Mouse (Mus musculus) right cerebral cortex, adult 2 months (tissue): ENCODE results near the gene Alg5.
"Not testable (repeated sequence)": the region's sequence is repeated elsewhere in the genome, so short reads cannot be mapped to it uniquely, and the experiment has no call there.

Experiments
- DNase-seq, 2 experiments: peaks; one replicate each; pipeline ENCODE4 v3.0.0; 2021 to 2022; ENCODE audit warnings: low spot score in 2 of 2

Alg5 gene

GRCm38 (mm10) chr3:54736101-54736927 lies 975 bp downstream of the Alg5 start:
- peak in 1 of 2 experiments; percentile 34 for DNase-seq

DNA sequence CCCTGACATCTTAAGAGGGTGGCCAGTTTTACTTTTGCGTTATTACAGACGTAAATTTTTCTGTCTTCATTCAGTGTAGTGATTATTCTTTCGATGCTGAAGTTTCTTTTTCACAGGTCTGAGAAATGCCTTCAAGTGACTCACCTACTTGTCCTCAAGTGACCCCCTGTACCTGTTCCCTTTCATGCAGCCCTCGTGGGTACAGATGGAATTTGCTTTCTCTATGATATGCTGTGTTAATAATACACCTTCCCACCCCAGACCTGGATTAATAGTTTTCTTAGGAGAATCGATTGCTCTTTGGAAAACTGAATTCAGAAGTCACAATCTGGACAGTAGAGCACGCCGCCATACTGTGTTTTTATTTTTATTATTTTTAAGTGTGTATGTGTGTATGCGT lies 2.0 kb downstream of the Alg5 start:
- DNase-seq = no peak

GRCm38 (mm10) chr3:54741965-54742364 lies 6.6 kb downstream of the Alg5 start:
- DNase-seq = no peak

GRCm38 (mm10) chr3:54745799-54746198 lies 10.5 kb downstream of the Alg5 start:
- no peak for DNase-seq

GRCm38 (mm10) chr3:54753411-54753810 lies 18.1 kb downstream of the Alg5 start:
- no peak for DNase-seq

GRCm38 (mm10) chr3:54755145-54756041 lies 20.1 kb downstream of the Alg5 start, which contains the start of gene Smad9:
Smad9 (plus strand) TSS chr3:54755582.
- peak; percentile 60 to 70 for DNase-seq

DNA sequence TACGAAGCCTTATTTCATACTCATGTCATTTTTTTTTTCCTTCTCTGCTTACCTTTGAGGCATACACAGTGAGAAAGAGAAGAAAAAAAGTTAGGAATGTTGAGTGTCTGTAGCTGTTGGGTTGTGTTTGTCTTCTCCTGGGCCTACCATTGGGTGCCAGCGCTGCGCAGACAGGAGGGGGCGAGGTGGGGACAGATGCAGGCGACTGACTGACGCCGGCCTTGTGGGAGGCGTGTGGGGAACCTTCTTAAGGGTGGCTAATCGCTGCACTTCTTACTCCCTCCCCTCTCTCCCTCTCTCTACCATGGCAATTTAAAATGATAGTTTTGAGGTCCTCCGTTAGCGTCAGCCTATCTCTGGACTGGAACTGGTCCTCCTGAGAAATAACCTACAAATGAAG lies 20.7 kb downstream of the Alg5 start:
- DNase-seq = peak; percentile 52 to 60

DNA sequence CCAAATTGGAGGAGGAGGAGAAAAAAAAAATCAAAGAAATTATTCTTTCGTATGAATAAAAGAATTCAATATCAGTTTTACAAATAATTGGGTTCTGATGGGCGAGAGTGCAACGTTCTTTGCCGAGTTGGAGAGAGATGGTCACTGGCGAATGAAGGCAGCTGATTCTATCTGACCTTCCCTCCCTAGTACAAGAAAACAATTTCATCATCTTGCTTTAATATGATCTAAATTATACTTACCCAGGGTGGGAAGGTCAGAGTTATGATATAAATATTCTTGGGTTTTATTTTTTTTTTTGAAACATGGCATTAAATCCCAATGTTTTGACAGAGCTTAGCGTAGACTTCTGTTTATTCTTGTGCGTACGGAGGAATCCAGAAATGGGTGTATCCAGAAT lies 22.1 kb downstream of the Alg5 start:
- DNase-seq = no peak

- DNase-seq = no peak
These were observed 23.9 kb downstream of the Alg5 start for GRCm38 (mm10) chr3:54759211-54759610.

GRCm38 (mm10) chr3:54760321-54761115 lies 25.2 kb downstream of the Alg5 start:
- no peak for DNase-seq

- DNase-seq = no peak
These were observed 25.9 kb downstream of the Alg5 start for GRCm38 (mm10) chr3:54761258-54761657.

DNA sequence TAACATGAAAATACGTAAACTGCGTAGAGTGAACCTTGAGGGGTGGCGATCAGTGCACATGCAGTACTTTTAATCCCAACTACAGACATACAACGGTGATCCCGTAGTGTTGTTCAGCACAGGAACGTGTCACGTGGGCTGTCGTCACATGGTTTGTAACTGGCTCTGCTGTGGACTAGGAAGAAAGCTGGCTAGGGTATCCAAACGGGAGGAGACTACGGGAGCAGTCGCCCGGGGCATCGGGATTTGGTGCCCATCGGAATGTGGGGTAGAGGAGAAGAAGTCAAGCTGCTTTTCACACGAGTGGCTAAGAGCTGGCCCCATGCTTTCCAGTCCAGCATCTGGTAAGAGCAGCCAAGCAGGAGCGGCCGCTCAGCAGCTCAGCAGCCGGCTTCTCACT lies 29.1 kb downstream of the Alg5 start:
- DNase-seq = peak; percentile 20 to 36

GRCm38 (mm10) chr3:54765521-54765920 lies 30.2 kb downstream of the Alg5 start:
- DNase-seq = not testable (repeated sequence)

DNA sequence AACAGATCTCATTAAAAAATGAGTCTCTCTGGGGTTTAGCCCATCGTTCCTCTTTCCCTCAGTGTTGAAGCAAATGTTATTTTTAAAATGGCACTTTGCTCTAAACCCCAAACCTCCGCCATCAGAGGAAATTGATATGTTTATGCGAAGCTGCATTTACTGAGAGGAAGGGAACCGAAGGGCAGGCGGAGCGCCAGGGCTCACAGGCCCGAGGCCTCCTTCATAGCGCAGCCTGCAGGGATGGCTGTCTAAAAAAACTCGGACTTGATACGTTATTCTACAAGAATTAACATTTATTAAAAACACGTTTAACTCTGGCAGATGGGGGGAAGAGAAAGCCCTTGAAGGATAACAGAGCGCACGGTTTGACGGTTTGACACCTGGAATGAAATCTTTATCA lies 30.7 kb downstream of the Alg5 start:
- no peak for DNase-seq

DNA sequence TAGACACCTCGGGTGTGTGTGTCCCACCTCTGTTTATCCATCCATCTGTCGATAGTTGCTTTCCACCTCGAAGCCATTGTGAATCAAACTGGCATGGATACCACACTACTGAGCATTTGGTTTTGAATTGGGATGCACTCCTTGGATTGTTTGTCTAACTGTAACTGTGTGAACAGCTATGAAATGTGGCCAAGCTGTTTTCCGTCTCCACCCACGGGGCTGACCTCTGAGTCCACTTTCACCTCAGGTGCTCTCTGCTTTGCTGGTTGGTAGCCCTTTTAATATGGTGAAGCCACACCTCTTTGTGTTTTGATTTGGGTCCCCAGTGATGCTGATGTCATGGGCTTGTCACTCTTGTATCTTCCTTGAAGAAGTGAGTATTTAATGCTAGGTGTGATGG lies 31.5 kb downstream of the Alg5 start:
- DNase-seq = no peak

DNA sequence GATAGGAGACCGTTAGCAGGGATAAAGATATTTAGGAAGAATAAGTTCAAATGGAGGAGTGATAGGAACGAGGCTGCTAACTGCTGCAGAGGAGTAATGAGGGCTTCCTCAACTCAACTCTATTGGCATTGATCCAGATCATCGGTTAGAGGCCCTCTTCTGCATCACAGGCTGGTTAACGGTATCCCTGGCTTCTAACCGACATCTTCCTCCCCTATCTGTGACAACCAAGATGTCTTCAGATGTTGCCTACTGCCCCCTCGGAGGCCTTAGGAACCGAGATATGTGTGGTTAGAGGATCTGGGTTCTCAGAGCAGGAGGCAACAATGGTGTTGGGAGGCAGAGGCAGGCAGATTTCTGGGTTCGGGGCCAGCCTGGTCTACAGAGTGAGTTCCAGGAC lies 33.3 kb downstream of the Alg5 start:
- DNase-seq = no peak

GRCm38 (mm10) chr3:54769349-54770275 lies 34.3 kb downstream of the Alg5 start:
- DNase-seq = no peak

- no peak for DNase-seq
These were observed 38.3 kb downstream of the Alg5 start for GRCm38 (mm10) chr3:54773613-54774012.

DNA sequence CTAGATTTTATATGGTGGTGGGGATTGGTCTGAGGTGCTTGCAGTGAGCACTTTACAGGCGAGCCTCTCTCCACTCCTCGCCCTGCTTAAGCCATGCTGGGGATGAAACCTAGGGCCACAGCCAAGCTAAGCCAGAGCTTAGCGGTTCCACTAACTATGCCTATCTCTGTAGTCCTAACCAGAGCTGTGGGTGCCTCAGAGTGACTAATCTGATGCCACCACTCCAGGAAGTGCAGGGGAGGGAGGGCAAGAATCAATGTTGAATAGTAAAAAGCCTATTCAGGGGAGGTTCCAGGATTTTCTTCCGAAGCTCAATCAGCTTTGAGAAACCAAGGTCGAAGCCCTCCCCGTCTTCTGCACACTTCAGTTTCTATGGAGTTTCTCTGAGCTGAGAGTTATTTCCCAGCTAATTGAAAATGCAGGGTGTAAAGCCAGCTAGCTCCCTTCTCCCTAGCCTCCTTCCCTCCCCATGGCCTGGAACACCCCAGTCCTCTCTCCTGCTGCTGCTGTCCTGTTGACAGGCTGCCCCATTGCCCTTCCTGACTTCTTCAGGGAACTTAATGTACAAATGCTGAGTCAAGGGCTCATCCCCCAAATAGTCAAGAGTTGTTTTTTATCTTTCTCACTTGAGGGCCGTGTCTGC lies 40.8 kb downstream of the Alg5 start:
- no peak for DNase-seq

GRCm38 (mm10) chr3:54790601-54791000 lies 55.3 kb downstream of the Alg5 start:
- no peak for DNase-seq
